Comparison of ENCODE assay signal across 16 mouse cellular contexts in the genomic region with DNA sequence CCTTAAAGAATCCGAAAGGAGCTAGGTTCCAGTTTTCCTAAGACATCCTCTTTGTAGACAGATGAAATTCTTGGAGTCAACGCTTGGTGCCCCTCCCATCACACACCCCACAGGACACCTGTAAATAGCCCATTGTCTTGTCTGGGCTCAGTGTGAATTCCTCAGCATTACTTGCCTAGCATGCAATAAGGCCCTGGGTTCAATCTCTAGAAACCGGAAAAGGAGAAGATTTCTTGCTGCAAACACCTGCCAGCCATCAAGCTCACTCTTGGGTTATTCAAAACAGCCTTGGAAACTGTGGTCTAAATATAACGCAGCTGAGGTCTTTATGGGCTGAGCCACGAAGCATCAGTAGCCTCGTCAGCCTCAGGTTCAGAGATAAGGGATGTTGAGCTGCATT.
"Had no signal": no experiment of that assay in that cellular context is flagged by ENCODE, and none has a peak within 500 bp of the region (broad histone marks: within the 10 kb centered on the region; RNA-seq: fewer than 3 reads in every experiment).

No protein-coding gene starts in this region.

- ATAC-seq: liver, postnatal 0 days had no signal

- H3K9me3 ChIP-seq: liver, embryonic 13.5 days; liver, embryonic 15.5 days; megakaryocyte, embryonic 14.5 days; neural tube, embryonic 13.5 days; neural tube, embryonic 15.5 days; stomach, embryonic 15.5 days had no signal

- H3K4me2 ChIP-seq: liver, embryonic 13.5 days; liver, embryonic 15.5 days; midbrain, embryonic 11.5 days; neural tube, embryonic 13.5 days; neural tube, embryonic 15.5 days; stomach, embryonic 15.5 days had no signal

- H3K4me3 ChIP-seq: liver, embryonic 13.5 days; liver, embryonic 15.5 days; megakaryocyte, embryonic 14.5 days; neural tube, embryonic 13.5 days; neural tube, embryonic 15.5 days; stomach, embryonic 15.5 days had no signal

- H3K36me3 ChIP-seq: liver, embryonic 13.5 days; liver, embryonic 15.5 days; neural tube, embryonic 13.5 days; neural tube, embryonic 15.5 days; stomach, embryonic 15.5 days had no signal

- H3K27me3 ChIP-seq: liver, embryonic 13.5 days; liver, embryonic 15.5 days; neural tube, embryonic 13.5 days; neural tube, embryonic 15.5 days; stomach, embryonic 15.5 days had no signal

- DNase-seq: liver, embryonic 13.5 days; liver, postnatal 0 days; lung, adult 2 months; midbrain, embryonic 14.5 days; right cerebral cortex, postnatal 14 days; thymus, adult 2 months; thymus, postnatal 25 days; thymus, postnatal 4 days had no signal

- H3K27ac ChIP-seq: liver, embryonic 13.5 days; liver, embryonic 15.5 days; macrophage; neural tube, embryonic 13.5 days; neural tube, embryonic 15.5 days; stomach, embryonic 15.5 days; stomach, postnatal 0 days had no signal

- H3K9ac ChIP-seq: liver, embryonic 13.5 days; liver, embryonic 15.5 days; liver, postnatal 0 days; neural tube, embryonic 13.5 days; neural tube, embryonic 15.5 days; stomach, embryonic 15.5 days had no signal
